Mouse (Mus musculus) frontal cortex, postnatal 36 days (tissue): ENCODE measurements around the gene Ccdc51.

Source experiments
- DNase-seq, 2 experiments: peaks; one replicate each; pipeline ENCODE4 v3.0.0; 2022; ENCODE audit warnings: low spot score in 2 of 2

The Ccdc51 gene

GRCm38 (mm10) chr9:109057543-109057942, 24.8 kb upstream of the Ccdc51 start:
- no peak for DNase-seq

- no peak for DNase-seq
Observed at GRCm38 (mm10) chr9:109058006-109058765, 24.1 kb upstream of the Ccdc51 start.

- DNase-seq, result peak; percentile 86 to 91
Observed at GRCm38 (mm10) chr9:109059136-109059903, 23.0 kb upstream of the Ccdc51 start, which contains the start of gene Trex1. Gene Trex1, minus strand, starts transcription at chr9:109059734.

DNA sequence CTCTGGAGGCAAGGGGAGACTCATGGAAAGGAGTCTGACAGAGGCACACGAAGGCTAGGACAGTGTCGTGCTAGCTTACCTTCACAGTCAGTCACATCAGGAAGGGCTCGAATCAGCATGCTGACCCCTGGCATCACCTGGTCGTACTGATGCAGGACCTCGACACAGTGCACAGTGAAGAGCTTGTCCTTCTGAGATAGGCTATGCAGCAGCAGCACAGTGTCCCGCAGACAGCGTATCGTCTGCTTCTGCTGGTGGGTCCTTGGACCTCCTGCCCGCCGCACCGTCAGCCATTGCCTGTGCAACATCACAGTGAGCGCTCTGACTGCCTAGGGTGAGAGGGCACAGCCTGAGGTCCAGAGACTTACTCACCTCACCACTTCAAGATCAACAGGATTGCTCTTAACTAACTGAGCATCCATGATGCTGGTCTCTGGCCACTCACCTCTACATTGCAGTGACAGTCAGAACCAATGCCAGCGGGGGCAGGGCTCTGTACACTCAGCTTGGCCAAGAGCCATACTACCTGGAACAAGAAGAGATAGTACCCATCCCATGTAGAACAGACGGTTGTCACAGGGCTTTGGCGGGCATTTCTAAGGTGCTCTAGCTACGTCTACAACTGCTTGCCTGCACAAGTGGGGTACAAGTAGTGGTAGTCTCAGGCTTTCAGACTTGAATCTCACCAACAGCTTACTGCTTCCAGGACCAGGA, 22.0 kb upstream of the Ccdc51 start:
- DNase-seq, result no peak

DNA sequence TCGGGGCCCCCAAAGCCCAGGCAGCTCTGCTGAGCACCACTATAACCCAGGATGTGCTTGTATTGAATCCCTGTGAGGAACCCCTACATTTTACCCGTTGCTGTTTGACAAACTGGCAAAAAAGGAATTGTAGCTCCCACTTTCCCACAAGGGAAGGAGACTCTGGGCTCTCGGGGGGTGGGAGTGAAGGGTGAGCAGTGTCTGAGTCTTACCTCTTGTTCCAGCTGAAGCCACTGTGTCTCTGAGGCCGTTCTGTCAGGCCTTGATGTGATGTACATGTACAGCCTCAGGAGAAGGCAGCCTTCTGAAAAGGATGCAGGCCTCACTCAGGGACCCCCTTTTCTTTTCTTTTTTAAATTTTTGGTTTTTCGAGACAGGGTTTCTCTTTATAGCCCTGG, 21.4 kb upstream of the Ccdc51 start:
- no peak for DNase-seq

DNA sequence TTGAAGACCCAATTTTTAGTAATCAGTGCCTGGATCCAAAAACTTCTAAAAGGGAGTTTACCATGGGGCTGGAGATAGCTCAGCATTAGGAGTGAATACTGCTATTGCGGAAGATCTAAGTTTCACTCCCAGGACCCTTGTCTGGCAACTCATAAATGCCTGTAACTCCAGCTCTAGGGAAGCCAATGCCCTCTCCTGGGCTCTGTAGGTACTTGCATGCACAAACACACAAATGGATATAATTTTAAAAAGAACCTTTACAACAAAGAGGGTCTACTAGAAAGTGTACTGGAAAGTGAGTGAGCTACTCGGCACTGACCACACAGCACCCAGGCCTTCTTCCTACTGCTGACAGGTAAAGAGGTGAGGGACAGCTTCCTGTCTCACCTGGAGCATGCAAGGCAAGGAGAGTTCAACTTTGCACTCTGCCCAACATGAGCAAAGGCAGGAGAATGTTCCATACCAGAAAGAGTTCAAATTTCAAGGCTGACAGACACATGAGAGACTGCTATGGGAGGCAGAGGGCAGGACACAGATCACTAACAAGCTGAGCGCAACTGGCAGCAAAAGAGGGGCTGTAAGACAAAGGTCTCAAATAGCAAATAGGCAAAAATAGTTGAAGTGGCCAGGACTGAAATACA, 14.1 kb upstream of the Ccdc51 start:
- DNase-seq, result no peak

- peak; percentile 95 to 96 for DNase-seq
Observed at GRCm38 (mm10) chr9:109073661-109074573, 8.4 kb upstream of the Ccdc51 start, which contains the start of gene Atrip. Gene Atrip, minus strand, starts transcription at chr9:109074124.

GRCm38 (mm10) chr9:109080516-109080915, 1.8 kb upstream of the Ccdc51 start:
- DNase-seq, result no peak

GRCm38 (mm10) chr9:109081749-109082123, 557 bp upstream of the Ccdc51 start:
- DNase-seq, result no peak

GRCm38 (mm10) chr9:109084922-109085321, 2.6 kb downstream of the Ccdc51 start:
- DNase-seq, result no peak

GRCm38 (mm10) chr9:109087987-109088386, 5.7 kb downstream of the Ccdc51 start:
- peak in 1 of 2 experiments; percentile 28 for DNase-seq

DNA sequence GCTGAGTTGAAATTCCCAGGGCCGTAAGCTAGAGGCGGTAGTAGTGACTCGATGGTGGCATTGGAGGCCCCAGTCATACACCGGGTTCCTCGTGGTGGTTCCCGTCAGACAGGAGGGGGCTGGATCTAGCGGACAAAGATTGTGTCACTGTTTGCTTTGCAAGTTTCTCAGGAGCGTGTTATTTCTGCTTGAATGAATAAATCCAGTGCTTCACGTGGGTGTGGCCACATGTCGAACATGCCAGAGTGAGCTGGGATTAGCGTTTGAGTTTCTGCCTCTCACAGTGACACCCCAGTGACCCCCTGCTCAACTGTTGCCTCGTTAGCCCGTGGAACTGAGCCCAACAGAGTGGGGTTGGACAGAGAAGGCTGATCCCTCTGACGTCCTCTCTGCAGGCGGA, 8.2 kb downstream of the Ccdc51 start:
- peak in 1 of 2 experiments; percentile 30 for DNase-seq

DNA sequence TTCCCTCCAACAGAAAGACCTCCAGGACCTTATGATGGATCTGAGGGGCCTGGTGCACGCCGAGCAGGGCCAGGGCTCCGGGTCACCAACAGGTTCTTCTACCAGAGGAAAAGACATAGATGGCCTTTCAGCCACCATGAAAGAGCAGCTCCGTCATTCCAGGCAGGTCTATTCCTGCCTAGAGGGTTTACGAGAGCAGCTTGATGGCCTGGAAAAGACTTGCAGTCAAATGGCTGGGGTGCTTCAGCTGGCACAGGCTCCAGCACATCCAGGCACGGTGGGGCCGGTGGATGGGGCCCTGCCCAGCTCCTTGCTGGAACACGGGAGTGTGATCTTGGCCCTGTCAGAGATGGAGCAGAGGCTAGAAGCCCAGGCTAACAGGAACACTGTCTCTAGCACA, 9.5 kb downstream of the Ccdc51 start:
- no peak for DNase-seq

- DNase-seq, result no peak
Observed at GRCm38 (mm10) chr9:109092799-109093198, 10.5 kb downstream of the Ccdc51 start.

GRCm38 (mm10) chr9:109093786-109094552, 11.7 kb downstream of the Ccdc51 start:
- no peak for DNase-seq

GRCm38 (mm10) chr9:109094553-109095136, 12.4 kb downstream of the Ccdc51 start:
- DNase-seq, result no peak

DNA sequence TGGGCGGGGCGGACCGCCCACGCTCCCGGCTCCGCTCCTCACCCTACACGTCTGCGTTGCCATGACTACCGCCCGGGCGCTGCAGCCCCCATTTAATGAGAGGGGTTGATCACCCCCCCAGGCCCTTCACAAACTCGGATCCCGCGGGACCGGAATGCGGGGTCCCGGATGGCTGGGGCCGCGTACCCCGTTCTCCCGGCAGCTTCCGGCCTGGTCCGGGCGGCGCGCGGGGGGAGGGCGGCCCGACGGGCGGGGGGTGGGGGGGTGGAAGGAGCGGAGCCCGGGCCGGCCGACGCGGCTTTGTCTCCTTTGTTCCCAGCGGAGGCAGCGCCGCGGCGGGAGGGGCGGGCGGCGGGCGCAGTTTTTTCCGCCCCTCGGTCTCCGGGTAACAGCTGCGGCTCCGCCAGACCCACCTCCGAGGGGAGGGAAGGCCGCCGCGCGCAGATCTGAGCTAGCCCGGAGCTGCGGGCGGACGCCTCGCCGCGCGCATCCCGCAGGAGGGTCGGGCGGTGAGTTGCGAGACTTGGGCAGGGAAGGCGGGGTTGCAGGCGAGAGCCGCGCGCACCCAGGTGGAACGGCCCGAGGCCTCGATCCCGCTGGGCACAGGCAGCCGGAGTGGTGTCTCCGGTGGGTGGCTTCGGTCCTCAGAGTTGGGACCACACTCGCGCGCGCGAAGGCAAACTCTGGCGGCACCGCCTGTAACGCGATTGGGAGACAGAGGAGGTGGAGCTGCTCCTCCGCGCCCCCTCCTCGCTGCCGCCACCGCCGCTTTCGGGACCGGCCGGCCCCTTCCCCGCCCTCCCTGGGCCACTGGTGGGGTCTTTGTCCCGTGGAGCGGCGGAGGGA, 13.1 kb downstream of the Ccdc51 start, which contains the start of gene Plxnb1:
Gene Plxnb1 (plus strand): TSS at position 253 of the 846 bp plus-strand sequence.
- DNase-seq, result peak; percentile 60 to 67

DNA sequence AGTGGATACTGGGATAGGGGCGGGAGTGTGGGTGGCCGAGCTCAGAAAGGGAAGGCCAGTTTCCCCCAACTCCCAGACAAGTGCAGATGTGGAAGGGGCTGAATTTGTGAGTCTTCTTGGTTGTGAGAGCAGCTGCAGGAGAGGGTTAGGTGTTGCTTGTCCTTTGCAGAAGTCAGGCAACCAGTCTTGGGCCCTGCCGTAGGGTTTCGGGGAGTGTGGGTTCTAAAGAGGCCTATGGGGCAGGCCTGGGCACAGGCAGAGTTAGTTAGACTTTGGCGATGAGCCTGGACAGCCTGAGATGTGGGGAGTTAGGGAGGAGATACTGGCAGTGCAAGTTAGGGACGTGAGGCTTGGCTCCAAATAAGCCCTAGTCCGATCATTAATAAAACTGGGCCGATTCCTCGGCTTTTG, 14.0 kb downstream of the Ccdc51 start:
- peak in 1 of 2 experiments; percentile 33 for DNase-seq
